Mouse (Mus musculus): ENCODE measurements around the gene Itpkb.

Gene Itpkb

GRCm38 (mm10) chr1:180338358-180338757 is 8.1 kb downstream of the Itpkb start:
- DNase-seq (ENCODE audit: extremely low read depth, low read depth, low spot score) = no peak

- DNase-seq (ENCODE audit: extremely low read depth, low read depth, low spot score) = no peak
Measured at GRCm38 (mm10) chr1:180339143-180339542, 8.9 kb downstream of the Itpkb start.

- DNase-seq (ENCODE audit: extremely low read depth, low read depth, low spot score) = no peak
Measured at GRCm38 (mm10) chr1:180342944-180343343, 12.7 kb downstream of the Itpkb start.

GRCm38 (mm10) chr1:180343434-180344210 is 13.3 kb downstream of the Itpkb start:
- no peak for DNase-seq (ENCODE audit: extremely low read depth, low read depth, low spot score)

GRCm38 (mm10) chr1:180345098-180345497 is 14.8 kb downstream of the Itpkb start:
- no peak for DNase-seq (ENCODE audit: extremely low read depth, low read depth, low spot score)

GRCm38 (mm10) chr1:180347059-180347458 is 16.8 kb downstream of the Itpkb start:
- no peak for DNase-seq (ENCODE audit: extremely low read depth, low read depth, low spot score)

GRCm38 (mm10) chr1:180347907-180348306 is 17.6 kb downstream of the Itpkb start:
- no peak for DNase-seq (ENCODE audit: extremely low read depth, low read depth, low spot score)

GRCm38 (mm10) chr1:180349090-180349489 is 18.8 kb downstream of the Itpkb start:
- no peak for DNase-seq (ENCODE audit: extremely low read depth, low read depth, low spot score)

- DNase-seq (ENCODE audit: extremely low read depth, low read depth, low spot score) = no peak
Measured at GRCm38 (mm10) chr1:180352258-180352657, 22.0 kb downstream of the Itpkb start.

- DNase-seq (ENCODE audit: extremely low read depth, low read depth, low spot score) = no peak
Measured at GRCm38 (mm10) chr1:180354129-180354528, 23.8 kb downstream of the Itpkb start.

- DNase-seq (ENCODE audit: extremely low read depth, low read depth, low spot score) = no peak
Measured at GRCm38 (mm10) chr1:180354976-180355730, 24.9 kb downstream of the Itpkb start.

GRCm38 (mm10) chr1:180356176-180356575 is 25.9 kb downstream of the Itpkb start:
- DNase-seq (ENCODE audit: extremely low read depth, low read depth, low spot score) = no peak

GRCm38 (mm10) chr1:180356857-180357256 is 26.6 kb downstream of the Itpkb start:
- no peak for DNase-seq (ENCODE audit: extremely low read depth, low read depth, low spot score)

- no peak for DNase-seq (ENCODE audit: extremely low read depth, low read depth, low spot score)
Measured at GRCm38 (mm10) chr1:180357893-180358331, 27.6 kb downstream of the Itpkb start.

- DNase-seq (ENCODE audit: extremely low read depth, low read depth, low spot score) = no peak
Measured at GRCm38 (mm10) chr1:180358466-180358865, 28.2 kb downstream of the Itpkb start.

- DNase-seq (ENCODE audit: extremely low read depth, low read depth, low spot score) = no peak
Measured at GRCm38 (mm10) chr1:180359311-180359710, 29.0 kb downstream of the Itpkb start.

- DNase-seq (ENCODE audit: extremely low read depth, low read depth, low spot score) = no peak
Measured at GRCm38 (mm10) chr1:180362176-180362575, 31.9 kb downstream of the Itpkb start.

GRCm38 (mm10) chr1:180362844-180363243 is 32.6 kb downstream of the Itpkb start:
- no peak for DNase-seq (ENCODE audit: extremely low read depth, low read depth, low spot score)

- DNase-seq (ENCODE audit: extremely low read depth, low read depth, low spot score) = no peak
Measured at GRCm38 (mm10) chr1:180363317-180363716, 33.0 kb downstream of the Itpkb start.

- no peak for DNase-seq (ENCODE audit: extremely low read depth, low read depth, low spot score)
Measured at GRCm38 (mm10) chr1:180364005-180364404, 33.7 kb downstream of the Itpkb start.

GRCm38 (mm10) chr1:180364720-180365119 is 34.4 kb downstream of the Itpkb start:
- DNase-seq (ENCODE audit: extremely low read depth, low read depth, low spot score) = no peak

- no peak for DNase-seq (ENCODE audit: extremely low read depth, low read depth, low spot score)
Measured at GRCm38 (mm10) chr1:180365180-180365810, 35.0 kb downstream of the Itpkb start.
